Mouse (Mus musculus): ENCODE data around the gene Rabgap1l. TPM values are rescaled to one million over a fixed set of nuclear protein-coding genes. Genes with fewer than 3 reads are reported as not detected.

Rabgap1l gene
- polyA plus RNA-seq, 1 experiment = 25.6 TPM

- no peaks in the 10 kb centered on the region; the same call in none of the 2 replicates for H3K4me1 ChIP-seq (ENCODE audit: control insufficient read depth, insufficient read depth, low read length)
- H3K4me3 ChIP-seq (replicated peaks; ENCODE audit: extremely low read depth, low read depth, low read length) = peak overlapping the region; percentile 20
- TF ChIP-seq POLR2A (IDR thresholded peaks at IDR 0.05; ENCODE audit: borderline replicate concordance, extremely low read depth, low read depth, low read length) (no peak), CTCF (IDR thresholded peaks at IDR 0.05; ENCODE audit: insufficient read depth, low read length) (no peak)
- WGBS = 40% methylated on average over 10 of the region's 10 CpGs
- DNase-seq = peak; percentile 38
Observed at GRCm38 (mm10) chr1:160306866-160307616, 486.0 kb downstream of the Rabgap1l start.

DNA sequence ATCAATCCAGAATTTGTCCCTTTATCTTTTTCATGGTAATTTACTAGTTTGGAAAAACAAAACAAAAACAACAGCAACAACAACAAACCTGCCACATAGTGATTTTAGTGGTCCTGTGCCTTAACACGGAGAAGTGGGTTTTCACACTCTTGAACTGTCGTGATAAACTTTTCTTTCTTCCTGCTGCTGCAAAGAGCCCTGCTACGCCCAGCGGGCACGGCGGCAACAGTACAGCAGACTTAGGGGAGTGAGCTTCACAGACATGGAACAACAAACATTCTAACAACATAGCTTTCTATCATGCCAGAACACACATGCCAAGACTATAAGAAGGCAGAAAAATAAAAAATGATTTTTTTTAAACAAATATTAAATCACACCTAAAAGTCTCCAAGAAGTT, 486.7 kb downstream of the Rabgap1l start:
- H3K4me1 ChIP-seq (ENCODE audit: control insufficient read depth, insufficient read depth, low read length) = no peaks in the 10 kb centered on the region; the same call in 1 of the 2 replicates
- WGBS = 50% methylated on average over 6 of the region's 6 CpGs
- peak overlapping the region; percentile 11 for H3K4me3 ChIP-seq (replicated peaks; ENCODE audit: extremely low read depth, low read depth, low read length)
- DNase-seq = no peak
- TF ChIP-seq CTCF (IDR thresholded peaks at IDR 0.05; ENCODE audit: insufficient read depth, low read length) = no peak
- TF ChIP-seq POLR2A (IDR thresholded peaks at IDR 0.05; ENCODE audit: borderline replicate concordance, extremely low read depth, low read depth, low read length) = no peak

DNA sequence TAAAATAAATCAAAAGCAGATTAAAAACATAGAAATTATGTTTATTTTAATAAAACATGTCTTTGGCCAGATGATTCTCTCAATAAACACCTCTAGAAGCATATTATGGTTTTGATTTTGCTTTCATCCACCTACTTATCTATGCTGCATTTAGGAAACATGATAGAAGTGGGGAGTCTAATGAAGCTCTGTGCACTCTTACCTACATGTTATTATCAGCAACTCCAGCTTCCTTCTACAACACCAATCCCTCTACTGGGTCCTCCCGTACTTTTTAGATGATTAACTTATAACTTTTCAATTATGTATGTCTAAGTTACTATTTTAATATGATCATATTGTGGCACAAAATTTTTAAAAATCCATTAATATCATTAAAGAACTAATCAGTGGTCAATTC, 487.2 kb downstream of the Rabgap1l start:
- TF ChIP-seq POLR2A (IDR thresholded peaks at IDR 0.05; ENCODE audit: borderline replicate concordance, extremely low read depth, low read depth, low read length) (no peak), CTCF (IDR thresholded peaks at IDR 0.05; ENCODE audit: insufficient read depth, low read length) (no peak)
- no peak for DNase-seq
- H3K4me3 ChIP-seq (replicated peaks; ENCODE audit: extremely low read depth, low read depth, low read length) = no peak overlapping the region
- H3K4me1 ChIP-seq (ENCODE audit: control insufficient read depth, insufficient read depth, low read length) = no peaks in the 10 kb centered on the region; the same call in 1 of the 2 replicates
- WGBS = 74% methylated on average over 1 of the region's 1 CpGs

GRCm38 (mm10) chr1:160304969-160305498, 488.0 kb downstream of the Rabgap1l start:
- TF ChIP-seq POLR2A (IDR thresholded peaks at IDR 0.05; ENCODE audit: borderline replicate concordance, extremely low read depth, low read depth, low read length) (no peak), CTCF (IDR thresholded peaks at IDR 0.05; ENCODE audit: insufficient read depth, low read length) (no peak)
- WGBS = 72% methylated on average over 6 of the region's 6 CpGs
- no peak overlapping the region for H3K4me3 ChIP-seq (replicated peaks; ENCODE audit: extremely low read depth, low read depth, low read length)
- no peaks in the 10 kb centered on the region; the same call in 1 of the 2 replicates for H3K4me1 ChIP-seq (ENCODE audit: control insufficient read depth, insufficient read depth, low read length)
- no peak for DNase-seq

GRCm38 (mm10) chr1:160302268-160302667, 490.7 kb downstream of the Rabgap1l start:
- DNase-seq = no peak
- 89% methylated on average over 1 of the region's 1 CpGs for WGBS
- no peaks in the 10 kb centered on the region; the same call in 1 of the 2 replicates for H3K4me1 ChIP-seq (ENCODE audit: control insufficient read depth, insufficient read depth, low read length)
- no peak overlapping the region for H3K4me3 ChIP-seq (replicated peaks; ENCODE audit: extremely low read depth, low read depth, low read length)
- TF ChIP-seq POLR2A (IDR thresholded peaks at IDR 0.05; ENCODE audit: borderline replicate concordance, extremely low read depth, low read depth, low read length) = no peak
- no peak for TF ChIP-seq CTCF (IDR thresholded peaks at IDR 0.05; ENCODE audit: insufficient read depth, low read length)

- WGBS = 50% methylated on average over 6 of the region's 6 CpGs
- TF ChIP-seq POLR2A (IDR thresholded peaks at IDR 0.05; ENCODE audit: borderline replicate concordance, extremely low read depth, low read depth, low read length) (no peak), CTCF (IDR thresholded peaks at IDR 0.05; ENCODE audit: insufficient read depth, low read length) (no peak)
- DNase-seq = no peak
- Histone ChIP-seq H3K4me1 (ENCODE audit: control insufficient read depth, insufficient read depth, low read length) (no peaks in the 10 kb centered on the region; the same call in 1 of the 2 replicates), H3K4me3 (replicated peaks; ENCODE audit: extremely low read depth, low read depth, low read length) (no peak overlapping the region)
Observed at GRCm38 (mm10) chr1:160301156-160301555, 491.9 kb downstream of the Rabgap1l start.

DNA sequence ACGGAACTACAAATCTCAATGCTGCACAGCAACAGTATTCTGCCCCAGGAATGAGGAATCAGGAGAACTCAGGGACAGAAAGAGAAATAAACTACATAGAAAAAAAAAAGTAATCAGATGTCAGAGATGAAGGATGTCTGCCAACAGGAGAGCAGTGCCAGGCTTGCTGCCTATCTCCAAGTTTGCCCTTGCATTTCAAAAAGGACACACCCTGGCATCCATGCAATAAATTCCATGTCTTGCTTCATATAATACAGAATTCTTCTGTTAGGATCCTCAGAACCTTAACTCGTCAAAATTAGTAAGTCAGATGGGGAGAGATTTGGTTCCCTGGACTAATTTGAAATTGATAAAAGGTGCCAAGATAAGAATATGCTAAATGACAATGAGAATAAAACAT, 492.3 kb downstream of the Rabgap1l start:
- TF ChIP-seq CTCF (IDR thresholded peaks at IDR 0.05; ENCODE audit: insufficient read depth, low read length) (no peak), POLR2A (IDR thresholded peaks at IDR 0.05; ENCODE audit: borderline replicate concordance, extremely low read depth, low read depth, low read length) (no peak)
- 68% methylated on average over 2 of the region's 2 CpGs for WGBS
- Histone ChIP-seq H3K4me3 (replicated peaks; ENCODE audit: extremely low read depth, low read depth, low read length) (no peak overlapping the region), H3K4me1 (ENCODE audit: control insufficient read depth, insufficient read depth, low read length) (no peaks in the 10 kb centered on the region; the same call in 1 of the 2 replicates)
- DNase-seq = no peak

DNA sequence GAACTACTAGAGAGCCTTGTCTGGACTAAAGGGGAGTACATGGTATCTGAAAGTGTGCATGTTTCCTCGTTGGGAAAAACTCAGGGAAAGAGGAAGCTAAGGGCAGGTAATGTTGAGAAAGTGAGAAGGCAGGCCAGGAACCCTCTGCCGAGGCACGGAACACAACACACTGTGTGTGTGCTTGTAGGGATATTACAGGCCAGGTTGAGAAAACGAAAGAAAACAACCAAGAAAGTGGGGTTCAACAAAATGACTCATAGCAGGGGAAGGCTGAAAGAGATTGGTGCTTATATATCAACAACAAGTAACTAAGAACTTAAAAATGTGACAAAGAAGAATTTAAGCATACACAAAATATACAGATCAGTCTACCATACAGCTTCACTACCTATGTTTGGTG, 493.0 kb downstream of the Rabgap1l start:
- WGBS = 53% methylated on average over 4 of the region's 4 CpGs
- TF ChIP-seq POLR2A (IDR thresholded peaks at IDR 0.05; ENCODE audit: borderline replicate concordance, extremely low read depth, low read depth, low read length) (no peak), CTCF (IDR thresholded peaks at IDR 0.05; ENCODE audit: insufficient read depth, low read length) (no peak)
- Histone ChIP-seq H3K4me3 (replicated peaks; ENCODE audit: extremely low read depth, low read depth, low read length) (no peak overlapping the region), H3K4me1 (ENCODE audit: control insufficient read depth, insufficient read depth, low read length) (no peaks in the 10 kb centered on the region; the same call in 1 of the 2 replicates)
- DNase-seq = no peak

DNA sequence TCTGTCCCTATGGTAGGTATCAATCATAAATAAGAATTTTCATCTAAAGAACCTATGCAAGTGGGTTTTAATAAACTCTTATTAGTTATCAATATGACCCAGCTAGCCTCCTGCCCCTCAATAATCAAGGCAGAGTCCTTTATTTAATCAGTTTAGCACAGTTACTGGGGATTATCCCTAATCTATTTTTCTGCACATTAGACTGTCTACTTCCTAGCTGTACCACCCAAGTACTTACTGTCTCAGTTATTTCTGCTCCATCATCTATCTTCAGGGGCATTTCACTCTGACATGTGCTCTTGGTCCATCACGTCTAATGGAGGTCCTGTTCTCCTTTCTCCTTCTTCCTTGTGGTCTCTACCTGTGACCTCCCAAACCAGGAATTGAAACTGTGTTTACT, 494.1 kb downstream of the Rabgap1l start:
- no peaks in the 10 kb centered on the region; the same call in 1 of the 2 replicates for H3K4me1 ChIP-seq (ENCODE audit: control insufficient read depth, insufficient read depth, low read length)
- no peak for DNase-seq
- TF ChIP-seq CTCF (IDR thresholded peaks at IDR 0.05; ENCODE audit: insufficient read depth, low read length) = no peak
- no peak for TF ChIP-seq POLR2A (IDR thresholded peaks at IDR 0.05; ENCODE audit: borderline replicate concordance, extremely low read depth, low read depth, low read length)
- H3K4me3 ChIP-seq (replicated peaks; ENCODE audit: extremely low read depth, low read depth, low read length) = no peak overlapping the region
- 78% methylated on average over 1 of the region's 1 CpGs for WGBS

DNA sequence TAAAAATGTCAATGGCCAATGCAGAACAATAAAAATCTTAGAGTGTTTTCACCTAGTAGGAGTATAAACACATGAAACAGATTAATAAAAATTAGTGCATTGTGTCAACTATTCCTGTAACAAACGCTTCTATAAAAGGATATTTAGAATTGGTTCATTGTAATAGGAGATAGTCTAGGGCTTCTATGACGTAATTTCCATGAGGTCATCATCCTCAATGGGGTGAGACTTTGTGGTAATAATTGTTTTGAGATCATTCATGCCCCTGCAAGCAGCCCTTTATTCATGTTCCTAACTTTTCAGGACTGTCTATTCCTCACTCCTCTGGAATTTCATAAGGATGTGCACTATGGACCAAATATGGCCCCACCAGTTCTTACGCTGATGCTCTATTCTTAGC, 495.3 kb downstream of the Rabgap1l start:
- no peak for DNase-seq
- TF ChIP-seq POLR2A (IDR thresholded peaks at IDR 0.05; ENCODE audit: borderline replicate concordance, extremely low read depth, low read depth, low read length) (no peak), CTCF (IDR thresholded peaks at IDR 0.05; ENCODE audit: insufficient read depth, low read length) (no peak)
- Histone ChIP-seq H3K4me1 (ENCODE audit: control insufficient read depth, insufficient read depth, low read length) (no peaks in the 10 kb centered on the region; the same call in 1 of the 2 replicates), H3K4me3 (replicated peaks; ENCODE audit: extremely low read depth, low read depth, low read length) (no peak overlapping the region)
- 85% methylated on average over 3 of the region's 3 CpGs for WGBS
